Mouse (Mus musculus): ENCODE data around the gene Mrpl1. TPM values are rescaled to one million over a fixed set of nuclear protein-coding genes. Genes with fewer than 3 reads are reported as not detected.
A peak's percentile ranks its signal among the peaks of the same experiment; 100 is the strongest.

Mrpl1 gene
- polyA plus RNA-seq, 1 experiment: 2.7 TPM

- no peaks in the 10 kb centered on the region for H3K27me3 ChIP-seq (ENCODE audit: control insufficient read depth, insufficient read depth, low read length)
- DNase-seq: no peak
These were observed 9.0 kb upstream of the Mrpl1 start for GRCm38 (mm10) chr5:96200269-96200668.

GRCm38 (mm10) chr5:96201462-96202154 is 7.7 kb upstream of the Mrpl1 start:
- no peaks in the 10 kb centered on the region for H3K36me3 ChIP-seq (ENCODE audit: control insufficient read depth, insufficient read depth, low read length)
- H3K4me1 ChIP-seq (replicated peaks; ENCODE audit: control insufficient read depth, insufficient read depth, low read length): peaks cover 2% of the 10 kb centered on the region; the same call in 1 of the 2 replicates
- WGBS: 70% methylated on average over 10 of the region's 10 CpGs
- no peak overlapping the region for H3K4me3 ChIP-seq (ENCODE audit: control insufficient read depth, insufficient read depth, low read length)
- H3K27ac ChIP-seq (ENCODE audit: control insufficient read depth, insufficient read depth, low read length): no peak overlapping the region; the same call in 1 of the 2 replicates
- no peak for DNase-seq
- H3K27me3 ChIP-seq (ENCODE audit: control insufficient read depth, insufficient read depth, low read length): no peaks in the 10 kb centered on the region
- TF ChIP-seq CTCF (IDR thresholded peaks at IDR 0.05; ENCODE audit: borderline replicate concordance, control insufficient read depth, extremely low read depth, insufficient read depth, low read length, poor library complexity) (no peak), POLR2A (IDR thresholded peaks at IDR 0.05; ENCODE audit: control insufficient read depth, extremely low read depth, insufficient read depth, low read length, poor library complexity) (no peak)

More at GRCm38 (mm10) chr5:96200269-96200668, 9.0 kb upstream of the Mrpl1 start:
- Histone ChIP-seq H3K4me3 (ENCODE audit: control insufficient read depth, insufficient read depth, low read length) (no peak overlapping the region), H3K36me3 (ENCODE audit: control insufficient read depth, insufficient read depth, low read length) (no peaks in the 10 kb centered on the region), H3K27ac (ENCODE audit: control insufficient read depth, insufficient read depth, low read length) (no peak overlapping the region), H3K4me1 (replicated peaks; ENCODE audit: control insufficient read depth, insufficient read depth, low read length) (peaks cover 2% of the 10 kb centered on the region; the same call in 1 of the 2 replicates)
- WGBS: 89% methylated on average over 3 of the region's 3 CpGs
- TF ChIP-seq CTCF (IDR thresholded peaks at IDR 0.05; ENCODE audit: borderline replicate concordance, control insufficient read depth, extremely low read depth, insufficient read depth, low read length, poor library complexity) (no peak), POLR2A (IDR thresholded peaks at IDR 0.05; ENCODE audit: control insufficient read depth, extremely low read depth, insufficient read depth, low read length, poor library complexity) (no peak)

- H3K4me3 ChIP-seq (ENCODE audit: control insufficient read depth, insufficient read depth, low read length): no peak overlapping the region
- 42% methylated on average over 2 of the region's 2 CpGs for WGBS
- no peak overlapping the region for H3K27ac ChIP-seq (ENCODE audit: control insufficient read depth, insufficient read depth, low read length)
- peaks cover 5% of the 10 kb centered on the region for H3K4me1 ChIP-seq (replicated peaks; ENCODE audit: control insufficient read depth, insufficient read depth, low read length)
- H3K27me3 ChIP-seq (ENCODE audit: control insufficient read depth, insufficient read depth, low read length): no peaks in the 10 kb centered on the region
- no peak for DNase-seq
- no peaks in the 10 kb centered on the region for H3K36me3 ChIP-seq (ENCODE audit: control insufficient read depth, insufficient read depth, low read length)
- no peak for TF ChIP-seq POLR2A (IDR thresholded peaks at IDR 0.05; ENCODE audit: control insufficient read depth, extremely low read depth, insufficient read depth, low read length, poor library complexity)
- no peak for TF ChIP-seq CTCF (IDR thresholded peaks at IDR 0.05; ENCODE audit: borderline replicate concordance, control insufficient read depth, extremely low read depth, insufficient read depth, low read length, poor library complexity)
These were observed 2.4 kb upstream of the Mrpl1 start for GRCm38 (mm10) chr5:96206897-96207296.

GRCm38 (mm10) chr5:96207531-96207930 is 1.8 kb upstream of the Mrpl1 start:
- 86% methylated on average over 2 of the region's 2 CpGs for WGBS
- TF ChIP-seq CTCF (IDR thresholded peaks at IDR 0.05; ENCODE audit: borderline replicate concordance, control insufficient read depth, extremely low read depth, insufficient read depth, low read length, poor library complexity): no peak
- no peak for TF ChIP-seq POLR2A (IDR thresholded peaks at IDR 0.05; ENCODE audit: control insufficient read depth, extremely low read depth, insufficient read depth, low read length, poor library complexity)

GRCm38 (mm10) chr5:96208543-96208942 is 750 bp upstream of the Mrpl1 start:
- Histone ChIP-seq H3K27me3 (ENCODE audit: control insufficient read depth, insufficient read depth, low read length) (no peaks in the 10 kb centered on the region), H3K27ac (ENCODE audit: control insufficient read depth, insufficient read depth, low read length) (no peak overlapping the region; the same call in 1 of the 2 replicates), H3K4me3 (ENCODE audit: control insufficient read depth, insufficient read depth, low read length) (no peak overlapping the region), H3K36me3 (ENCODE audit: control insufficient read depth, insufficient read depth, low read length) (no peaks in the 10 kb centered on the region), H3K4me1 (replicated peaks; ENCODE audit: control insufficient read depth, insufficient read depth, low read length) (peaks cover 5% of the 10 kb centered on the region)
- TF ChIP-seq CTCF (IDR thresholded peaks at IDR 0.05; ENCODE audit: borderline replicate concordance, control insufficient read depth, extremely low read depth, insufficient read depth, low read length, poor library complexity) (no peak), POLR2A (IDR thresholded peaks at IDR 0.05; ENCODE audit: control insufficient read depth, extremely low read depth, insufficient read depth, low read length, poor library complexity) (no peak)
- under 1% methylated on average over 4 of the region's 4 CpGs for WGBS
- peak; percentile 43 for DNase-seq

More at GRCm38 (mm10) chr5:96207531-96207930, 1.8 kb upstream of the Mrpl1 start:
- Histone ChIP-seq H3K27ac (ENCODE audit: control insufficient read depth, insufficient read depth, low read length) (peak overlapping the region; percentile 16; the same call in 1 of the 2 replicates), H3K27me3 (ENCODE audit: control insufficient read depth, insufficient read depth, low read length) (no peaks in the 10 kb centered on the region), H3K36me3 (ENCODE audit: control insufficient read depth, insufficient read depth, low read length) (no peaks in the 10 kb centered on the region), H3K4me1 (replicated peaks; ENCODE audit: control insufficient read depth, insufficient read depth, low read length) (peaks cover 5% of the 10 kb centered on the region), H3K4me3 (ENCODE audit: control insufficient read depth, insufficient read depth, low read length) (no peak overlapping the region)
- DNase-seq: no peak

- peak overlapping the region; percentile 90 for H3K27ac ChIP-seq (ENCODE audit: control insufficient read depth, insufficient read depth, low read length)
- DNase-seq: peak; percentile 94
- no peaks in the 10 kb centered on the region for H3K27me3 ChIP-seq (ENCODE audit: control insufficient read depth, insufficient read depth, low read length)
- H3K4me1 ChIP-seq (replicated peaks; ENCODE audit: control insufficient read depth, insufficient read depth, low read length): peaks cover 5% of the 10 kb centered on the region
- TF ChIP-seq CTCF (IDR thresholded peaks at IDR 0.05; ENCODE audit: borderline replicate concordance, control insufficient read depth, extremely low read depth, insufficient read depth, low read length, poor library complexity): no peak
- peak; percentile 92 for TF ChIP-seq POLR2A (IDR thresholded peaks at IDR 0.05; ENCODE audit: control insufficient read depth, extremely low read depth, insufficient read depth, low read length, poor library complexity)
- H3K4me3 ChIP-seq (ENCODE audit: control insufficient read depth, insufficient read depth, low read length): peak overlapping the region; percentile 63
- H3K36me3 ChIP-seq (ENCODE audit: control insufficient read depth, insufficient read depth, low read length): no peaks in the 10 kb centered on the region
- WGBS: under 1% methylated on average over 35 of the region's 35 CpGs
These were observed 757 bp downstream of the Mrpl1 start for GRCm38 (mm10) chr5:96209916-96210583.

Measured in thymus, adult 2 months (tissue).